Mouse (Mus musculus): ENCODE data around the gene Gm49416.
A peak's percentile ranks its signal among the peaks of the same experiment; 100 is the strongest.

DNA sequence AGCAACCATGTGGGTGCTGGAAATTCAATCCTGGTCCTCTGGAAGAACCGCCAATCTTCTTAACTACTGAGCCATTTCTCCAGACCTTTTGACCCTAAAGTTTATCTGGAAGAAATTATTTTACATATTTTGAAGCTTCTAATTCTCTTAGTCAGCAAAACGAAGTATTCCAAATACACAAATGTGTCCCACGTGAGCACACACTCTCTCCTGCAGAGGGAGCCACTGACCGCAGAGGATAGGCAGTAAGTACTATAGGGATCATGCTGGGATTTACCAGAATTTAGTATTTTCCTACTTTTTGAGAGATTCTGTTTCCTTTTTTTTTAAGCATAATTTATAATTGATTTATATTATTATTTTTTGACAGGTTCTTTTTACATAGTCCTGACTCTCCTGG lies 31.0 kb upstream of the Gm49416 start:
- TF ChIP-seq CTCF (IDR thresholded peaks at IDR 0.05) (peak; percentile 83), POLR2A (IDR thresholded peaks at IDR 0.05; ENCODE audit: insufficient read depth, low read depth, low read length) (no peak)
